Mouse (Mus musculus): ENCODE data around the gene C2cd4a.

The C2cd4a gene

DNA sequence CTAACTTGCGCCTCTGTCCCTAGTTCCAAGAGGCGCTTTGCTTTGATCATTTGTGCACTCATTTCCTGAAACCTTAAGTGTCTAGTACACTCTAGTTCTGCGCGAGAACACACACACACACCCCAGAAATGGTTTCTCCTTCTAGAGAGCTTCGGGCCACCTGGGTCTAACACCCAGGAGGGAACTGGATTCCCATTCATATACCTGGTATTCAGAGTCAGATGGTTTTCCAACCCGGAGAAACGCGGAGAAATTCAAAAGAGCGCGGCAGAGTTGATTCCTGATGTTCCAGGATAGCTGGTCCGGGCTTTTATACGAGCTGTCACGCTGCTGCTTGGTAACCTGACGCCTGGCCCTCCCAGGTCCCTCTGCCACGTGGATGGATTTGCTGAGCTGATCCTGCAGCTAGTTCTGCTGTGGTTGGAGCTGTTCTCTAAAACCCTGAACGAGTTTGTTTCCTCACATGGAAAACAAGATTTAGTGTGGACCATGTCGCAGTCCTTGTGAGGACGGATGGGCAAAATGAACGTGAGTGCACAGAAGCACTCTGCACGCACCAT is at the start of gene C2cd4a:
Gene C2cd4a (minus strand): TSS at position 285 of the 560 bp plus-strand sequence.
- DNase-seq, result no peak

DNA sequence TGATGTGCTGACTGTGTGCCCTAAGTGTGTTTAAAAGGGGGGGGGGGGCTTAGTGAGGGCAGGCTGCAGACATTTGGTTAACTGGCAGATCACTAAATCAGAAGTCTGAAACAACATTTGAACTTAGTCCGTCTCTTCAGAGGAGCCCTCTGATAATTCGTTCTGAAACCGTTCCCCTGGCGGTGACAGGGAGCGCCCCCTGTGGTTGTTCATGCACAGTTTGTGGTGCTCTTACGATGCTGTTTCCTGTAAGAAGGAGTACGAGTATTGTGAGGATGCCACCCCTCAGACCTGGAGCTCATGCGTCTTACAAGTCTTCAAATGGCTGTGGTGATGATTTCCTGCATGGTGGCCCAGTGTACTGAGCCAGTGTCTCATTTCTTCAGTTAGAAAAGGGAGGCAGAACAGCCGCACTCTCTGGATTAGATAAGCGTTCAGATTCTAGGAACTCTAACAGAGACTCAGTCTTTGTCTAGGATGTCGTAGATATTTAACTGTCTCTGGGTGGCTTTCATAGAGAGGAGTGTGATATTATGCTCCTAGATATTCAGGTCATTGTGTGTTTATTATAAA is 46.2 kb upstream of the C2cd4a start:
- DNase-seq, result no peak

DNA sequence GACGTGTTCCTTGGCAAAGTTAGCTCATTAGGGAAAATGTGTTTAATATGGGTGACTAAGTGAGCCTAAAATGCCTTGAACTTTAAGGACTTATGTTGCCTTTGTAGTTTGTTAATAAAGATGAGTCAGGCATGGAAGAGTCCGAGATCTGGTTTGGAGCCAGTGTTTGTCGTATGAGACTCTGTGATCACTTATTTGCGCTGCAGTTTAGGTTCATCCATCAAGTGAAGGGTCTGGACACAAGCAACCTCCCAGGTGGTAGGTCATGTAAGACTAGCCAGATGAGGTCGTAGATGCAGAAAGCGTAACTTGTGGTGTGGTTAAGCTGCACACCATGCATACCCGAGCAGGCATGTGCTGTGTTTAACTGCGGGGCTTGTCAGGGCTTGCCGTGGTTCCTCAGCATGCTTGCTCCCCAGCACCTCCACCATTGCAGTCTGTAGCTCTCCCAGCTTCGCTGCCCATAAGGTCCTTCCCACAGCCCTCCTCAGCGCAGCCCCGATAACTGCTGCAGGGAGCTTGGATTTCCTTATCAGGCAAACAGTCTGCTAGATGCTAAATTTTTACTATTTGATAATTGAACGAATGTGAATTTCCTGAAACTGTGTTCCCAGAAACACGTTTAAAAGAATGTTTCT is 45.1 kb upstream of the C2cd4a start:
- DNase-seq, result no peak

DNA sequence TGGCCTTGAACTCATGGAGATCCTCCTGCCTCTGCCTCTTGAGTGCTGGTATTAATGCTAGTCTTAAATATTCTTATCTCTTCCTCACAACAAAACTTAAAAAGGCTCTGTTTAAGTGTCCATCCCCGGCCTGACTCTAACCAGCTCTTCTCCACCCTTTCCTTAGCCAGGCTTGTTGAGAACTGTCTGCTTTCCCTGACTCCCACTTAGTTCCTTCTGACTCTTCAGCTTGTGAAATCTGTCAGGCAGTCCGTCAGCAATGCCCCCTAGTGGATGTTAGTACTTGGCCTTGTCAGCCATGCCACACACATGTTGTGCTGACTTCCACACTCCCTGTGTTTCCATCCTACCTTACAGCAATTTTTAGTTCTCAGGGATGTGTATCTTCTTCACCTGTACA is 43.2 kb upstream of the C2cd4a start:
- peak; percentile 36 for DNase-seq

DNA sequence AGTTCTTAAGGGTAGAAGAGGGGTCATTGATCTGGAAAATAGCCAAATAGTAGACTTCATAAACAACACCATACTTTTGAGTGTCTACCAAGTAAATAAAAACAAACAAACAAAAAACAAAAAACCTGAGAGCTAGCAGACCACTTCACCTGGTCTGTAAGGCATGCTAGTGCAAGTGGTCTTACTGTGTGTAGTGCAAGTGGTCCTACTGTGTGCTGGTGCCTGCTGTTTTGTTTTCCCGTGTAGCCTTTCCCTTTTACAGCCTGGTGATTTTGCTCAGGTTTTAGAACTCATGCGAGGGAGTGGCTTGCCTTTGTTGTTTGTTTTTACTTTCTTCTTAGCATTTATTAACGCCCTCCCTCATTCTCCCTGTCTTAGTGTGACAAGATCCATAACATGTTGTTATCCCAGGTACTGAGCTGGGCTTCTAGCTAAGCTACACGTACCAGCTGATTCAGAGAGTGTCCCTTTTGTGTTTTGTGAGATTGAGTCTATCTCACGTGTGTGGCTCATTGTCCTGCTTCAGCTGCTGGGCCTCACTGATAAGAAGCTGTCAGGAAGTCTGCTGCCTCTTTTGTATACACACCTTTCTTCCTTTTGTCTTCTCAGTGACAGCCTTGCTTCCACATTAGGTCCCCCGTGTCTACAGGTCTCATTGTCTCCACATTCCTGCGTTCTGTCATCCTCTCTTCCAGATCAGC is 42.5 kb upstream of the C2cd4a start:
- no peak for DNase-seq

DNA sequence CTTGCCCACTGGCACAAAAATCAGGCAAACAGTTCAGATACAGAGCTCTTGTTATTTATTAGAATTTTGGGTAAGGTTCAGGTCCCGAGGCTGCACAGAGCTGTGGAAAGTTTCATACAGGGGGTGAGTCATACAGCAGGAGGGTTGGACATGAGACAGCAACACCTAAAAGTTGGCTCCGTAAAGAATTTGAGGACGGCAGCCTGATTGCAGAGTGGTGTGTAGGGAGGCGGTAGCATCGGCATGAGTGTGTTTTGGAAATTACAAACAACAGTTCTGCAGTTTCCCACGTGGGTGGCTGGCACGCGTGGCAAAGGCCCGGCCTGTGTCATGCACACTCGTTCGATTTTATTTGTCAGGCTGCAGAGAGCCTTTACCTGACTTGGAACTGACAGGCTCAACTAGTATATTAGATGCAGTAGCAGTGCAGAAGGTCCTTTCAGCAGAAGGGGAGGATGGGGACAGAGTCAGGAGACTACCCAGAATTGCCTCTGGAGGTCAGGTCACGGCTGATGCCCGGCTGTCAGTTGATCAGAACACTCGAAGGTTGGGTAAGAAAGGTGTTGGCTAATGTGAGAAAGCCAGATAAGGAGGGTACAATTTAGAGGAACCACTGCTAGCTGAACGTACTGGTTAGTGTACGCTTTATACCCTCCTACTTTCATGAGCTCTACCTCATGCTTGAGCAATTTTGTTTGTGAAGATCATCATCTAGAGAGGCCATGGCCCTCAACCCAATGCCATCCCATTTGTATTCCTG is 37.7 kb upstream of the C2cd4a start:
- peak; percentile 64 for DNase-seq

DNA sequence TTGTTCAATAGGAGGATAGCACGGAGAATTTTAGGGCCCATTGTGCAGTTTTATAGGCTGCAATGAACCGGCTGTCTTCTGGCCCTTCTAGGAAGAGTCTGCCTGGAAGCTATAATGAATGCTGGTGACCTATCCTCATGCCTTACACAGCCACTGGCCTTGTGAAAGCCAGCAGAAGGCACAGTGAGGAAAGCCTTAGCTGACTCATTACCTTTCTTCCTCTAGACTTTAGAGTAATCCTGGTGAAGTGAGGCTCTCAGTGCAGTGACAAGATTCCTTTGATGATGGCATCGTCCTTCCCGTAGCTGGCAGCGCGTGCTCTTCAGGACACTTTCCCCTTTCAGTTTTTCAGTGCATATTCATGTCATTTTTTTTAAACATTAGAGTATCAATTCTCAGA is 35.3 kb upstream of the C2cd4a start:
- no peak for DNase-seq

DNA sequence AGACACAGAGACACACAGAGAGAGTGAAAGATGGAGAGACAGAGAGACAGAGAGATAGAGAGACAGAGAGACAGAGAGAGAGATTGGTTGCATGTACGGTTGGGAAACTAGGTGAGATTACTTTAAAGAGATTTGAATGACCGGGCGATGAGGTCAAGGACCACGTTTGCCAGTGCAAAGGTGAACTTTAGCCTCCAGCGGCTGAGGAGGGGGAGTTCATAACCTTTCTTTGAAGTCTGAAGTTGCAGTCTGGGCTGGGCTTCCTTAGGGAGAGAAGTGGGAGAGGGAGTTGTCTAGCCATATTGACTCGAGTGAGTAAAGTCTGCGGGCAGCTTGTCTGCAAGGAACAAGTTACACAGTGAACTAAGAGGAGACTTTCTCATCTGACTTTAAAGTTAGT is 33.3 kb upstream of the C2cd4a start:
- DNase-seq, result no peak

DNA sequence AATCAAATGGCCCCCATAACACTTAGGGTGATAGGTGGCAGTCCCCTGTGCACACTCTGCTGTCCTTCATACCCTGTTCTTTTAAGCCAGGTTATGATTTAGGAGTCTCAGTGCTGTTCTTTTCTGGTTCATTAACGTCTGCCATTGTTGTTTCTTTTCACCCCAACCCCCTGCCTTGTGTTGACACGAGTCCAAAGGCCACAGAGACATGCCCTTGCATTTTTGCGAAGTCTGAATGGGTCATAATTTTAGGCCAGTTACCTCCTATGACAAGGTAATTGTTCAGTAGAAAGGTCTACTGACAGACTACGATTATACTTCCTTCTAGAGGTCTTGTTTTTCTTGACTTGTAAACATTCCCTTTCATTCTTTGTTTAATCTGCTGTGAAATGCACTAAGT is 31.9 kb upstream of the C2cd4a start:
- DNase-seq, result no peak

DNA sequence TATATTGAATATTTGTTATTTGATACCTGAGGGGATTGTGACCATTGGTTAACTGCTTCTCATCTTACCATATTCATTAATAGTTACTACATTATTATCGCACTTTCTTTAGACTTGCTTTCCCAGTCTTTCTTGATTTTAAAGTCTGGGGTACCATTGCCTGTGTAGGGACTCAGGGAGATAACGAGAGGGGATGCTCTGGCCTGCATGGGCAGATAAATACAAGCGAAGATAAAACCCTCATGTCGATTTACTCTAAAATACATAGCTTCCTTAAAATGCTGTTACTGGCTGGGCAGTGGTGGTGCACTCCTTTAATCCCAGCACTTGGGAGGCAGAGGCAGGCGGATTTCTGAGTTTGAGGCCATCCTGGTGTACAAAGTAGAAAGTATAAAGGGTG is 31.2 kb upstream of the C2cd4a start:
- no peak for DNase-seq

DNA sequence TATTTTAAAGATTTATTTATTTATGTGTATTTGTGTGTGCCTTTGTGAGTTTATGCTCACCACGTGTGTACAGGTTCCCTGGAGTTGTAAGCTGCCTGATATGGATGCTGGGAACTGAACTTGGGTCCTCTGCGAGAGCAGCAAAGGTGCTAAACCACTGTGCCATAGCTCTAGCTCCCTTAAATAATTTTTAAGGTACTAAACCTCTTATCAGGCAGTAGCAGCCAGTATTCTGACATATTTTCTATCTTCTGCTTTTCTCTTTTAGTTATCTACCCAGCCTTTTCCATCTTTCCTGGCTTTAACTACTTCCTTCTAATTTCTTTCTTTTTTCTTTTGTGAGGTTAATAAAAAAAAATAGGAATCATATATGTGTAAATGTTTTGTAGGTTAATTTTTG is 28.1 kb upstream of the C2cd4a start:
- no peak for DNase-seq

DNA sequence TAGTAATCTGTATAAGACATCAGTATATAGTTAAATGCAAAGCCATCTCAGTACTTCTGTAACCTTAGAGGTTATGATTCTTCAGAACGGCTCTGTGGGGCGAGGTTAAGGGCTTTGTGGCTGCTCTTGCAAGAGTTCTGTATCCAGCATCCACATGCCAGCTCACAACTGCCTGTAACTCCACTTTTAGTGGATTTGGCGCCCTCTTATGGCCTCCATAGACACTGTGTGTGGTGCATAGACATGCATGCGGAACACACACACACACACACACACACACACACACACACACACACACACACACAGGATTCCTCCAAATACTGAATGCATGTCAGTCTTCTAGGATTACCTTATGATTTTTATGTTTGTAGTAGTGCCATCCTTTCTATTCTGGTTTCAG is 19.0 kb upstream of the C2cd4a start:
- DNase-seq, result no peak

DNA sequence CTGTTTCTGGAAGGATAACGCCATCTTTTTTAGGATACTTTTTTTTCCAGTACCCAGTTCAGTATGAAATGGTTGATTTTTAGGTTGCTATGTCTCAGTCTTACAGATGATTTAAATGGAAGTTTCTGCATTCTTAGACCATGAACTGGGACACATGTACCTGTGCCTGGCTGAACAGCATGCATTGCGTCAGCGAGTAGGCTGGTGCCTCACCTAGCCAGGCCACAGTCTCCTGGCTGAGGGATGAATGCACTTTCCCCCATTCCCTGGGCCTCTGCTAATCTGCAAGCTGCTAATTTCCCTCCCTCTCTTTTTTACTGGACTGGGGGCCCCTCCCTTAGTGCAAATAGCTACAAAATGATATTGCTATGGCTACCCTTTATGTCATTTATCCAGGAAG is 17.7 kb upstream of the C2cd4a start:
- no peak for DNase-seq

DNA sequence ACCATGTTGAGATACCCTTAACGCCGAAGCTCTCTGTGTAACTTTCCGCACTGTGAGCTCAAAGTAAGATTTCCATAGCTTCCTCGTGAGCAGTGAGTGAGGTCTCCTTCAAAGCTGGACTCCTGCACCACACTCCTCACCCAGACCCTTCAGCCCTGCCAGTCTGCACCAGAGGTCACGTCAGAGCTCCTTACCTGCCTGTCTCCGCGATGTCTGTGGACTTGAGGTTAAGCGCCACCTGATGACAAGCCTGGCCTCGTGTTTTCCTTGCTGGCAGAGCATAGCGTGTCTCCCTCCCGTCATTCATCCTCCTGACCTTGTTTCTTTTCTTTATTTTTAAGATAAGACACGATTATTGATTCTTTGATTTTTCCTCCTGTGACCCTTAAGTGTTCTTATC is 17.3 kb upstream of the C2cd4a start:
- no peak for DNase-seq

DNA sequence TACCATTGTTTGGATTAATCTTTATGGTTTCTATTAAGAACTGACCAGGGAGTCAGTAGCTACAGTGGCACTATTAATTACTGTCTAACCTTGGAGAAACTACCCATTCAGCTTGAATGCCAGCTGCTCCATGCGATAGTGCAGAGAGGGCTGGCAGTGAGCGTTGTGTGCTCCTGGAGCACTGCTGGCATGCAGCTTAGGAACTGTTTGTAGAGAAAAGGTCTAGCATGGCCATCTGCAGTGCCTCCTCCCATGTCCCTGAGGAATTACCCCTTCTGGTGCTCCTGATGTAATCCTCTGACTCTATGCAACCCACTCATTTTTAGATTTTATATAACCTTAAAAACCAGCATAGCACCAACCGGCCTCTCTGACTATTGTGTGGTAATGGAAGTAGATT is 15.5 kb upstream of the C2cd4a start:
- DNase-seq, result peak; percentile 77

DNA sequence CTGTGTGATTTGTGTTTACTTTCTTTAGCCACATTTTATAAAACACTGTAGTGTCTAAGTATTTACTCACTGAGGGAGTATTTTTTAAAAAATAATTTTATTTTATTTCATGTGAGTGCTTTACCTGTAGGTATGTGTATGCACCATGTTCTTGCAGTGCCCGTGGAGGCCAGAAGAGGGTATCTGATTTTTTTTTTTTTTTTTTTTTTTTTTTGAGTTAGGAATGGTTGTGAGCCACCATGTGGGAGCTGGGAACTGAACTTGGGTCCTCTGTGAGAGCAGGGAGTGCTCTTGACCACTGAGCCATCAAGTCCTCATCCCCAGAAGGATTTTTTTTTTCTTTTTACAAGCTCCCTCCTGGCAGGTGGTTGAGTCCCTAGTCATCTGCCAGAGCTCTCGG is 14.0 kb upstream of the C2cd4a start:
- DNase-seq, result no peak

DNA sequence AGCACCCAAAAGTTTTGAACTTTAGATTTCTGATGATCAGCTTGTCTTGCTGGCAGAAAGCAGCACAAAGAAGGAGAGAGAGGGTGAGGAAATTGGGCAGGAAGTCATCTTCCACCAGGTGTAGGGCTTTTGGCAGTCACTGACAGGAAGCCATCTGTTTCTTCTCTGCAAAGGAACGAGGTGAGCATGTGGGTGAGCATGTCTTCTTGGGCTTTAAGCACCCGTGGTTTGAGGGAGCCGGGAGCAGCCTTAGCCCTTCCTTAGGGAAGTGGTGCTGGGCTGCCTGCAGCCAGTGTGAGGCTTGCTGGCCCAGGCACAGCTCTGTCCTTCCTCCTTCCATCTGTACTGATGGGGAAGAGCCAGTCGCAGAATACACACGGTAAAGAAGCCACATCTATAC is 13.5 kb upstream of the C2cd4a start:
- DNase-seq, result no peak

DNA sequence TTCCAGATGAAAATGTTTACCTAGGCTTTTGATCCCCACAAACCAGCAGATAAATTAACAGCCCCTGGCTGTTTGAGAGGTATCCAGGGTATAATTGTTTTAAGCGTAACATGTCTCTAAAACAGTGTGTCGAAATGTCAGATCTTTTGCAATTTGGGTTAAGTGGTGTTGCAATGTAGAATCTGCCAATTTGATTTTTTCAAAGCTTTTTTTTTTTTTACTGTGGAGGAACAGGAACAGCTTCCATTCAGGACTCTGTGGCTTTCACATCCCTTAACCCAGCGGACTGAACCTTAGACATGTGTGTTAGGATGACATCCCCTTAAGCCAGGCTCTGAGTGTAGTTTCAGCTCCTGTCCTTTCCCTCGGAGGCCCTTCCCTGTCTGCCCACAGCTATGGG is 12.9 kb upstream of the C2cd4a start:
- DNase-seq, result no peak

DNA sequence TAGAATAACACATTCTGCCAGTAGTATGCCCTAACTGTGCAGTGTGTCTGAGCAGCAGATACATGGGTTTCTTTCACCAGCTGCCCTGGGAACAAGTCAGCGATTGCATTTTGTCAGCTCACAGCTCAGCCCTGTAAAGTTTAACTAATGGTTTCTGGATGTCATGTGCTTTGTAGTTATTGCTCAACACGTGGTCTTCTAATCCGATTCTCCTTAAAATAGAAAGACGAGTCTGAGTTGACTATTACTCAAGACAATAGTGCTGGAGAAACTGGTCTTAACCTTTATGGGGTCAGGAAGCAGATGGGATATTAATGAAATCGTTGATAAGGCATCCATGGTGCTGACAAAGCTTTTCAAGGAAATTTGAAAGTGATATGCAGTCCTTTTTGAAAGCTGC is 10.7 kb upstream of the C2cd4a start:
- DNase-seq, result no peak

DNA sequence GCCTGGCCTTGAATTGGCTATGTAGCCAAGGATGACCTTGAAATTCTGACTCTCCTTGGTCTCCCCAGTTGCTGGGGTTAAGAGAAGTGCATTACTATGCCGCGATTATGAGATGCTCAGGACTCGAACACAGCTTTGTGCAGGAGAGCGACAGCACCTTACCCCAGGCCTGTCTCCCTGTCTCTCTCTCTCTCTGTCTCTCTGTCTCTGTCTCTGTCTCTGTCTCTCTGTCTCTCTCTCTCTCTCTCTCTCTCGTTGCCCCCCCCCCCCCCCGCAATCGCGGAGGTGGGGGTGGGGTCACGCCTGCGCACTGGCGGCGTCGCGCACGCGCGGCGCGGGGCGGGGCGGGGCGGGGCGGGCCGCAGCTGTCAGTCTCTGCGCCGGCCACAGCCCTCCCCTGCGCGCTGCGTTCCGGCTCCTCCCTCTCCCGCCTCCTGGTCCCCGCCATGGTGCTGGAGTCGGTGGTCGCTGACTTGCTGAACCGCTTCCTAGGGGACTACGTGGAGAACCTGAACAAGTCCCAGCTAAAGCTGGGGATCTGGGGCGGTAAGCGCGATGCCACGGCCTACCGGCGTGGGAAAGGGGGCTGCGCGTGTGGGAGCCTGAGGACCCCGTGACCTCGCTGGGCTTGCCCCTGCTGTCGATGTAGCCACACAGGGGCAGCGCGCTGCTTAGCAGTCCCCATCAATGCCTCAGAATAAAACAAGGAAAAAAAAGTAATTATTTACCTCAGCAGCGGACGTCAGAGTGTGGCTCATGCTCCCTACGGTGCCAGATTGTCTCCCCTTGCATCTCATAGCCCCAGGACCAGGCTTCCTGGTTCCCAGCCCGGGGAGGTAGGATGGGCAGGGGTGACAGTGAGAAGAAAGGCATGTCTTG is 8.1 kb upstream of the C2cd4a start, which contains the start of gene Vps13c:
Gene Vps13c (plus strand): TSS at position 416 of the 879 bp plus-strand sequence.
- DNase-seq, result peak; percentile 86

DNA sequence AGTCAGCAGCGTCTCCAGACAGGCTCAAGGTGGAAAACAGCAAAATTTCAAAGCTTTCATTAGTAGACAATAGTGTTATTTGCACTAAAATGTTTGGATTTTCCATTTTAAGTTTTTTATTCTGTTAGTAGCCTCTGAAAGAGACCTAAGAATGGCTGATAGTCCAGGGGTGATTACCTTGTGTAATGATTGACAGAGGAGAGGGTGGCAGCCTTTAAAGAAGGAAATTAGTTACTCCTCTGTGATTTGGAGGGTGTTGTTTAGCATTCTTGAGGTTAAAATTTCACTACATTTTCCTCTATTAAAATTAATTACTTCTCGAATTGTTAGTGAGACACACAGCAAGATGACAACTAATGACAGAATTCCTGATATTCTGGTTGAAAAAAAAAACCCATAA is 5.2 kb upstream of the C2cd4a start:
- no peak for DNase-seq

DNA sequence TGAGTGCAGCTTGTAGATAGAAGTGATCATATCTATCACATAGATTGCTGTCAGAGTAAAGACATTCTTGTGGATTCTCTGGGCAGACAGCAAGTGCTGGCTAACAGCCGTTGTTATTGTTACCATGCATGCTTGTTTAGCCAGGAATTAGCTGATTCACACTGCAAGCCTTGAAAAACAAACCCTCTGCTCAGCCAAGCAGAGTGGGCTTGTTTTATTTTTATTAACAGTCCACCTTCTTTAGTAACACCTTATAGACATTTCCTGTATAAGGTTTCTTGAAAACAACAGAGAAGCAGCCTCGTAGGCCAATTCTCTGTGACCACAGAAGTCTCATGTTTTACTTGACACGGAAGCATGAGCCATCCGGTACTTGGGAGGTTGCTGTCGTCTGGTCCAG is 2.4 kb upstream of the C2cd4a start:
- no peak for DNase-seq
